Mouse (Mus musculus) lung, adult 2 months (tissue): ENCODE data around the gene Strn. TPM values are rescaled to one million over a fixed set of nuclear protein-coding genes. Genes with fewer than 3 reads are reported as not detected.

ENCODE experiments used
- DNase-seq: peaks from one replicate; pipeline ENCODE4 v3.0.0; 2022
- H3K4me1 ChIP-seq: fragments of 200-500 bp; 2 replicates; pipeline ENCODE4 v1.6.1; 2011; ENCODE audit warnings: low read length; ENCODE audit not compliant: control insufficient read depth, insufficient read depth
- H3K4me3 ChIP-seq: fragments of 200-500 bp; replicated peaks from 2 replicates; pipeline ENCODE3; 2011; ENCODE audit warnings: low read depth, mild to moderate bottlenecking, control low read depth, low read length; ENCODE audit errors: extremely low read depth
- CTCF ChIP-seq: fragments of 200-500 bp; IDR thresholded peaks from 2 replicates; pipeline ENCODE4 v1.5.1; 2011; ENCODE audit warnings: mild to moderate bottlenecking, low read length, control low read depth; ENCODE audit not compliant: insufficient read depth
- POLR2A ChIP-seq: fragments of 200-500 bp; IDR thresholded peaks from 2 replicates; pipeline ENCODE4 v1.6.1; 2011; ENCODE audit warnings: low read depth, mild to moderate bottlenecking, control low read depth, low read length, borderline replicate concordance; ENCODE audit errors: extremely low read depth
- WGBS: fragments of 180-500 bp; shearing (Covaris S2); methylation state at CpG from one replicate; pipeline ENCODE4 v1.1.7; 2018; 5-methylcytosine and 5-hydroxymethylcytosine counted together
- polyA plus RNA-seq: library from polyadenylated mRNA; depleted of rRNA; stranded (reverse); fragments of >200 nt; gene quantifications from 2 replicates; pipeline ENCODE4 v1.2.3, GENCODE M21; 2012

The Strn gene
- polyA plus RNA-seq, 1 experiment, result 9.6 TPM

DNA sequence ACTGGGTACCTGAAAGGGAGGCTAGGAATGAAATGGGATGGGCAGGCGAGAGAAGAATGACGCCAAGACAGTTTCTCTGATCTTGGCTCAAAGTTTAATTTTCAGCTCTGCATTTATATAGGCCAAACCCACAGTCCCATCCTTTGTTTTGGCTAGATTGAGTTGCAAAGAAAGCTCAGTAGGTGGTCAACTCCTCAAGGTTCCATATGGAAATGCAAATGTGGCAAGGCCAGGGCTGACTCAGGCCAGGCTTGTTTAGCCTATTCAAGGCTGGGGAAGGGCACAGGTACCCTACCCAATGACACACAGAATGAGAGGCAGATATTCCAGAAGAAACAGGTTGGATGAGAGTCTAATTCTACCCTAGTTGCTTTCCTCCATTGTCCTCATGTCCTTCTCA, 101.4 kb downstream of the Strn start:
- DNase-seq, result no peak
- TF ChIP-seq CTCF, result no peak
- no peak for TF ChIP-seq POLR2A
- no peaks in the 10 kb centered on the region for H3K4me1 ChIP-seq
- 79% methylated on average over 2 of the region's 2 CpGs for WGBS
- no peak overlapping the region for H3K4me3 ChIP-seq

- WGBS, result 95% methylated on average over 19 of the region's 19 CpGs
- no peak for TF ChIP-seq POLR2A
- DNase-seq, result no peak
- Histone ChIP-seq H3K4me3 (no peak overlapping the region), H3K4me1 (no peaks in the 10 kb centered on the region)
Measured at GRCm38 (mm10) chr17:78624941-78625340, 112.1 kb downstream of the Strn start.

DNA sequence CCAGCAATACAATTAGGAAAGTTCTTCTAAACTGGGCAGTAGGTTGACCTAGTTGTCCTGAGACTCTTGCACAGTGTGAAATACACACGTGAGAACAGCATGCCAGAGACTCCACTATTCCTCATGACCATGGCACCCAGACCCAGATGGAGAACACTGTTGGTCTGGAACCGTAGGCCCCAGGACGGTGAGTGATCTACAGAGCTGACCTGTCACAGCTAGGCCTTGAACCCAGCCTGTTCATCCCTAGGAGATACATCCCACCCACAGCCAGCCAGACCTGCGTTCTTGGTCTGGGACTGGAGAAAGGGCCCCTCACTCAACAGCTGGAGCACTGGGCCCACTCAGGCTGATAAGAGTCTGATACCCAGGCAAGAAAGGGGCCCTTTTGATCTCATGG, 115.1 kb downstream of the Strn start:
- TF ChIP-seq POLR2A (no peak), CTCF (no peak)
- Histone ChIP-seq H3K4me3 (no peak overlapping the region), H3K4me1 (no peaks in the 10 kb centered on the region)
- DNase-seq, result no peak
- 88% methylated on average over 4 of the region's 4 CpGs for WGBS

GRCm38 (mm10) chr17:78620740-78621139, 116.3 kb downstream of the Strn start:
- Histone ChIP-seq H3K4me3 (no peak overlapping the region), H3K4me1 (no peaks in the 10 kb centered on the region)
- 77% methylated on average over 4 of the region's 4 CpGs for WGBS
- TF ChIP-seq POLR2A (no peak), CTCF (no peak)
- DNase-seq, result no peak

- no peaks in the 10 kb centered on the region for H3K4me1 ChIP-seq
- 86% methylated on average over 7 of the region's 7 CpGs for WGBS
- no peak overlapping the region for H3K4me3 ChIP-seq
- no peak for DNase-seq
- TF ChIP-seq POLR2A (no peak), CTCF (no peak)
Measured at GRCm38 (mm10) chr17:78619981-78620380, 117.0 kb downstream of the Strn start.

DNA sequence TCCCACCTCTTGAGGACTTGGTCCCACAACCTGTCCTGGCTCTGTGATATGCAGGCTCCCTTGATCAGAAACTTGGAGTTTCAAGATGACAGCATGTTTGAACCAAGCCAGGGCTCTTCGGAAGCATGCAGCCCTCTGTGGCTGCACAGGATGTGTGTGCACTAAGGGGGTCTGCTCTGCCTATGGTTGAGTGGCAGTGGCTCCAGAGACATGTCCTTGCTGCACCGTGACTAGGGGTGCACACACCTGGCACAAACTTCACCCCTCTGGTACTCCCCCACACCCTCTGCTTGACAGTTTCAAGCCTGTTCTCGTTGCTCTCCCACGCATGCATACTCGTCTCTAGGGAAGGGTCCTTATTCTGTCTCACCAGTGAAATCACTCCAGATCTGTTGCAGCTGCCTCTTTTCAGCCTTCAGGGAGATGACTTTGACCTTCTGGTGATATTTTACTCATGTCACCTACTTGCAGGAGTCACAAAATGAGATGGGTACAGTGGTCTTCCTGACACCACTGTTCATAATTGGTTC, 118.8 kb downstream of the Strn start:
- H3K4me3 ChIP-seq, result no peak overlapping the region
- H3K4me1 ChIP-seq, result no peaks in the 10 kb centered on the region
- no peak for DNase-seq
- 76% methylated on average over 5 of the region's 5 CpGs for WGBS
- TF ChIP-seq POLR2A (no peak), CTCF (no peak)

- Histone ChIP-seq H3K4me3 (no peak overlapping the region), H3K4me1 (no peaks in the 10 kb centered on the region)
- TF ChIP-seq POLR2A, result no peak
- TF ChIP-seq CTCF, result no peak
- DNase-seq, result no peak
- WGBS, result 76% methylated on average over 3 of the region's 3 CpGs
Measured at GRCm38 (mm10) chr17:78615096-78615495, 121.9 kb downstream of the Strn start.

DNA sequence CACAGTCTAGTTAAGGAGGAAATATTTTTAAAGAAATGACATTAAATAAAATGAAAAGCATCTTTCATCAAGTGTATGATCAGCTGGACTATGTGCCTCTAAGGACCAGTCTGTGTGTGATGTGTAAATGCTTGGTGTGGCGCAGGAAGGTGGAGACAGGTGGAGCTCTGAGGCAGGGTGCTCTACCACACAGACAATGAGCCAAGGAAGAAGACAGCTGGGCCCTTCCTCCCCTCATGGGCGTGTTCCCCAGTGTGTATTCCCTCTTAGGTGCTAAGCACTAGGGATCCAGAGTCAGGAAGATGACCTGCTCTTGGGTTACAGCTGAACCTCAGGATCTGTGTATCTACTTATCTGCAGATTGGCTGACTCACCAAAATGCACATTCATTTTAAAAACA, 122.5 kb downstream of the Strn start:
- no peak for TF ChIP-seq POLR2A
- no peak for TF ChIP-seq CTCF
- Histone ChIP-seq H3K4me3 (no peak overlapping the region), H3K4me1 (no peaks in the 10 kb centered on the region)
- DNase-seq, result no peak
- WGBS, result 74% methylated on average over 2 of the region's 2 CpGs

GRCm38 (mm10) chr17:78611117-78611516, 125.9 kb downstream of the Strn start:
- Histone ChIP-seq H3K4me1 (no peaks in the 10 kb centered on the region), H3K4me3 (no peak overlapping the region)
- peak; percentile 34 for TF ChIP-seq CTCF
- no peak for TF ChIP-seq POLR2A
- DNase-seq, result no peak
- WGBS, result 77% methylated on average over 6 of the region's 6 CpGs

- TF ChIP-seq POLR2A, result no peak
- no peak for TF ChIP-seq CTCF
- DNase-seq, result no peak
- Histone ChIP-seq H3K4me1 (no peaks in the 10 kb centered on the region), H3K4me3 (no peak overlapping the region)
- 79% methylated on average over 13 of the region's 13 CpGs for WGBS
Measured at GRCm38 (mm10) chr17:78609191-78609855, 127.7 kb downstream of the Strn start.
